Mouse (Mus musculus) G1E (cell line): Measurements from ENCODE around the gene Ccdc50. TPM values are rescaled to one million over a fixed set of nuclear protein-coding genes. Genes with fewer than 3 reads are reported as not detected.

Source experiments
- ATAC-seq: 2 replicates; pipeline ENCODE4 v1.8.0; 2016; ENCODE audit warnings: mild to moderate bottlenecking; ENCODE audit not compliant: insufficient number of reproducible peaks, poor library complexity, low FRiP score, severe bottlenecking; ENCODE audit errors: extremely low read depth
- DNase-seq: peaks from one replicate; pipeline ENCODE4 v3.0.0; 2012; ENCODE audit warnings: low spot score
- H3K27me3 ChIP-seq: 2 replicates; pipeline ENCODE4 v1.6.1; 2012; ENCODE audit warnings: mild to moderate bottlenecking, low read length, inconsistent platforms; ENCODE audit not compliant: insufficient read depth
- H3K36me3 ChIP-seq: replicated peaks from 2 replicates; pipeline ENCODE3; 2012; ENCODE audit warnings: mild to moderate bottlenecking, inconsistent platforms
- H3K4me1 ChIP-seq: 2 replicates; pipeline ENCODE4 v1.6.1; 2012; ENCODE audit warnings: low read depth, low read length, inconsistent platforms, mixed read lengths; ENCODE audit not compliant: insufficient read depth
- H3K4me3 ChIP-seq: 2 replicates; pipeline ENCODE4 v1.5.1; 2012; ENCODE audit warnings: low read depth, mild to moderate bottlenecking, inconsistent platforms, low read length, moderate library complexity, mixed read lengths
- H3K9me3 ChIP-seq: replicated peaks from 2 replicates; pipeline ENCODE4 v1.6.1; 2012; ENCODE audit warnings: inconsistent platforms
- CTCF ChIP-seq: IDR thresholded peaks from 2 replicates; pipeline ENCODE4 v1.5.1; 2012; ENCODE audit warnings: low read depth, low read length, inconsistent platforms, mixed read lengths
- GATA1 ChIP-seq: IDR thresholded peaks from 2 replicates; pipeline ENCODE4 v1.6.1; 2012; ENCODE audit warnings: borderline replicate concordance, low read length, inconsistent platforms, mixed read lengths
- GATA2 ChIP-seq: IDR thresholded peaks from 2 replicates; pipeline ENCODE4 v1.6.1; 2012; ENCODE audit warnings: low read depth, low read length, inconsistent platforms, borderline replicate concordance
- POLR2AphosphoS5 ChIP-seq: IDR thresholded peaks from 2 replicates; pipeline ENCODE4 v1.6.1; 2012; ENCODE audit warnings: low read depth, low read length, inconsistent platforms; ENCODE audit not compliant: insufficient replicate concordance
- TAL1 ChIP-seq: conservative IDR thresholded peaks from 2 replicates; pipeline ENCODE4 v1.6.1; 2012; ENCODE audit warnings: low read depth, low read length, inconsistent platforms, mixed read lengths
- polyA plus RNA-seq: library from polyadenylated mRNA; stranded (reverse); fragments of >175 nt; gene quantifications from 2 replicates; pipeline ENCODE4 v1.2.3, GENCODE M21; 2012
- total RNA-seq, 2 experiments: library from RNA; stranded (forward) in 1 of 2; stranded (reverse) in 1 of 2; fragments of 200-1000 nt in 1 of 2; fragments of >200 nt in 1 of 2; fragmentation: Nextera tagmentation in 1 of 2; gene quantifications; 2 replicates each; pipeline ENCODE4 v1.2.3; 2014 to 2017

Gene Ccdc50
- total and polyA plus RNA-seq, 3 experiments = 30.6 to 138 (median 105) TPM

GRCm38 (mm10) chr16:27401579-27401978 is 12.9 kb downstream of the Ccdc50 start:
- no peak for TF ChIP-seq GATA1
- no peak for TF ChIP-seq POLR2AphosphoS5
- no peak for TF ChIP-seq TAL1
- TF ChIP-seq CTCF = no peak
- no peak for TF ChIP-seq GATA2
- Histone ChIP-seq H3K36me3 (peaks cover 15% of the 10 kb centered on the region), H3K4me1 (no peaks in the 10 kb centered on the region), H3K27me3 (no peaks in the 10 kb centered on the region), H3K9me3 (no peaks in the 10 kb centered on the region), H3K4me3 (no peak overlapping the region)
- ATAC-seq (no peak), DNase-seq (no peak)

- Histone ChIP-seq H3K27me3 (no peaks in the 10 kb centered on the region), H3K4me3 (no peak overlapping the region), H3K36me3 (peaks cover 24% of the 10 kb centered on the region), H3K9me3 (no peaks in the 10 kb centered on the region), H3K4me1 (no peaks in the 10 kb centered on the region)
- ATAC-seq (no peak), DNase-seq (no peak)
- TF ChIP-seq GATA1 (no peak), TAL1 (no peak), GATA2 (no peak), CTCF (no peak), POLR2AphosphoS5 (no peak)
These were observed 15.4 kb downstream of the Ccdc50 start for GRCm38 (mm10) chr16:27404107-27404506.

- Histone ChIP-seq H3K27me3 (no peaks in the 10 kb centered on the region), H3K4me1 (no peaks in the 10 kb centered on the region), H3K9me3 (no peaks in the 10 kb centered on the region), H3K4me3 (no peak overlapping the region), H3K36me3 (peaks cover 64% of the 10 kb centered on the region)
- DNase-seq (no peak), ATAC-seq (no peak)
- TF ChIP-seq TAL1 (no peak), POLR2AphosphoS5 (no peak), CTCF (no peak), GATA1 (no peak), GATA2 (no peak)
These were observed 28.4 kb downstream of the Ccdc50 start for GRCm38 (mm10) chr16:27416937-27417584.

- ATAC-seq (no peak), DNase-seq (no peak)
- no peak overlapping the region for H3K4me3 ChIP-seq
These were observed 29.0 kb downstream of the Ccdc50 start for GRCm38 (mm10) chr16:27417632-27418031.

GRCm38 (mm10) chr16:27420982-27421381 is 32.3 kb downstream of the Ccdc50 start:
- DNase-seq = no peak
- no peak for ATAC-seq
- TF ChIP-seq POLR2AphosphoS5 (no peak), GATA1 (no peak), TAL1 (no peak), CTCF (no peak), GATA2 (no peak)
- Histone ChIP-seq H3K27me3 (no peaks in the 10 kb centered on the region), H3K4me1 (no peaks in the 10 kb centered on the region), H3K4me3 (no peak overlapping the region), H3K36me3 (peaks cover 39% of the 10 kb centered on the region), H3K9me3 (no peaks in the 10 kb centered on the region)

More at GRCm38 (mm10) chr16:27417632-27418031, 29.0 kb downstream of the Ccdc50 start:
- TF ChIP-seq CTCF (no peak), POLR2AphosphoS5 (no peak), GATA1 (no peak), GATA2 (no peak), TAL1 (no peak)
- Histone ChIP-seq H3K9me3 (no peaks in the 10 kb centered on the region), H3K4me1 (no peaks in the 10 kb centered on the region), H3K27me3 (no peaks in the 10 kb centered on the region), H3K36me3 (peaks cover 66% of the 10 kb centered on the region)

GRCm38 (mm10) chr16:27435034-27435433 is 46.4 kb downstream of the Ccdc50 start:
- TF ChIP-seq GATA1 (no peak), POLR2AphosphoS5 (no peak), TAL1 (no peak), CTCF (no peak), GATA2 (no peak)
- peaks cover 55% of the 10 kb centered on the region for H3K36me3 ChIP-seq
- DNase-seq = no peak
- no peak for ATAC-seq
- no peaks in the 10 kb centered on the region for H3K4me1 ChIP-seq
- H3K4me3 ChIP-seq = no peak overlapping the region
- no peaks in the 10 kb centered on the region for H3K9me3 ChIP-seq
- no peaks in the 10 kb centered on the region for H3K27me3 ChIP-seq
